Mouse (Mus musculus) CH12.LX (cell line): ENCODE results near the gene Atg101. TPM values are rescaled to one million over a fixed set of nuclear protein-coding genes. Genes with fewer than 3 reads are reported as not detected.

Experiments used
- DNase-seq: peaks from one replicate; pipeline ENCODE4 v3.0.0-alpha.2; 2013; ENCODE audit errors: extremely low read depth
- H3K27ac ChIP-seq: 2 replicates; pipeline ENCODE4 v1.5.1; 2012; ENCODE audit warnings: low read depth, mild to moderate bottlenecking, control low read depth, moderate library complexity; ENCODE audit not compliant: insufficient read depth
- H3K27me3 ChIP-seq: replicated peaks from 2 replicates; pipeline ENCODE3; 2012; ENCODE audit warnings: inconsistent platforms
- H3K36me3 ChIP-seq, 2 experiments: replicated peaks in 1 of 2; 2 replicates each; pipeline versions ENCODE3 to v1.6.1; 2012; ENCODE audit warnings: inconsistent platforms in 1 of 2, low read length in 1 of 2, mild to moderate bottlenecking in 1 of 2, mixed read lengths in 1 of 2, moderate library complexity in 1 of 2; ENCODE audit not compliant: control insufficient read depth in 1 of 2, insufficient read depth in 1 of 2
- H3K4me1 ChIP-seq, 2 experiments: 2 replicates each; pipeline ENCODE4 v1.6.1; 2012; ENCODE audit warnings: inconsistent platforms in 1 of 2, moderate library complexity in 1 of 2; ENCODE audit not compliant: insufficient read depth in 2 of 2, control insufficient read depth in 1 of 2
- H3K4me2 ChIP-seq: 2 replicates; pipeline ENCODE4 v1.6.1; 2012; ENCODE audit warnings: low read depth, mild to moderate bottlenecking, control low read depth; ENCODE audit not compliant: poor library complexity, insufficient read depth, severe bottlenecking
- H3K4me3 ChIP-seq, 3 experiments: fragments of 150-350 bp in 1 of 3; sonication (generic) in 1 of 3; replicated peaks in 1 of 3; 2 replicates each; pipeline versions ENCODE3 to v1.5.1; 2011 to 2012; ENCODE audit warnings: low read depth in 2 of 3, low read length in 2 of 3, mild to moderate bottlenecking in 2 of 3, moderate library complexity in 2 of 3, control low read depth in 1 of 3, improper control_type of control experiment in 1 of 3, inconsistent platforms in 1 of 3, mixed read lengths in 1 of 3; ENCODE audit not compliant: poor library complexity in 1 of 3
- H3K79me2 ChIP-seq: replicated peaks from 2 replicates; pipeline ENCODE4 v1.6.1; 2012; ENCODE audit warnings: mild to moderate bottlenecking, moderate library complexity; ENCODE audit not compliant: control insufficient read depth, poor library complexity, insufficient read depth, severe bottlenecking; ENCODE audit errors: extremely low read depth
- H3K9ac ChIP-seq: 2 replicates; pipeline ENCODE4 v1.6.1; 2012; ENCODE audit warnings: low read depth, mild to moderate bottlenecking, control low read depth, moderate library complexity; ENCODE audit not compliant: insufficient read depth
- H3K9me3 ChIP-seq: replicated peaks from 2 replicates; pipeline ENCODE3; 2012; ENCODE audit warnings: low read length, inconsistent platforms, mixed read lengths
- BHLHE40 ChIP-seq: IDR thresholded peaks from 2 replicates; pipeline ENCODE4 v1.6.1; 2011; ENCODE audit warnings: mild to moderate bottlenecking, low read depth, low read length, improper control_type of control experiment
- CHD2 ChIP-seq: IDR thresholded peaks from 2 replicates; pipeline ENCODE4 v1.6.1; 2011; ENCODE audit warnings: low read length, improper control_type of control experiment
- CTCF ChIP-seq, 2 experiments: IDR thresholded peaks in 1 of 2; conservative IDR thresholded peaks in 1 of 2; 2 replicates each; pipeline ENCODE4 v1.5.1; 2011 to 2012; ENCODE audit warnings: low read depth in 2 of 2, low read length in 2 of 2, improper control_type of control experiment in 1 of 2, inconsistent platforms in 1 of 2, mild to moderate bottlenecking in 1 of 2, moderate library complexity in 1 of 2
- E2F4 ChIP-seq: IDR thresholded peaks from 2 replicates; pipeline ENCODE4 v1.6.1; 2011; ENCODE audit warnings: low read depth, low read length, improper control_type of control experiment; ENCODE audit not compliant: insufficient replicate concordance
- GABPA ChIP-seq: IDR thresholded peaks from 2 replicates; pipeline ENCODE4 v1.6.1; 2012; ENCODE audit warnings: low read depth, low read length, improper control_type of control experiment, inconsistent platforms; ENCODE audit not compliant: insufficient replicate concordance
- IRF4 ChIP-seq: IDR thresholded peaks from 2 replicates; pipeline ENCODE4 v1.6.1; 2014; ENCODE audit warnings: low read depth, mild to moderate bottlenecking, inconsistent platforms, low read length, improper control_type of control experiment
- MXI1 ChIP-seq: IDR thresholded peaks from 2 replicates; pipeline ENCODE4 v1.6.1; 2011; ENCODE audit warnings: mild to moderate bottlenecking, low read depth, low read length, improper control_type of control experiment
- SIN3A ChIP-seq: IDR thresholded peaks from 2 replicates; pipeline ENCODE4 v1.6.1; 2012; ENCODE audit warnings: low read length, improper control_type of control experiment, inconsistent platforms
- SMC3 ChIP-seq: IDR thresholded peaks from 2 replicates; pipeline ENCODE4 v1.6.1; 2011; ENCODE audit warnings: low read depth, low read length, improper control_type of control experiment
- TBP ChIP-seq: conservative IDR thresholded peaks from 2 replicates; pipeline ENCODE4 v1.6.1; 2011; ENCODE audit warnings: low read depth, low read length, improper control_type of control experiment
- TCF12 ChIP-seq: IDR thresholded peaks from 2 replicates; pipeline ENCODE4 v1.6.1; 2014; ENCODE audit warnings: low read depth, mild to moderate bottlenecking, inconsistent platforms, low read length, improper control_type of control experiment
- UBTF ChIP-seq: IDR thresholded peaks from 2 replicates; pipeline ENCODE4 v1.6.1; 2012; ENCODE audit warnings: low read depth, mild to moderate bottlenecking, inconsistent platforms, low read length, improper control_type of control experiment, moderate library complexity
- ZC3H11A ChIP-seq: IDR thresholded peaks from 2 replicates; pipeline ENCODE4 v1.6.1; 2012; ENCODE audit warnings: low read depth, mild to moderate bottlenecking, inconsistent platforms, low read length, improper control_type of control experiment
- ZKSCAN1 ChIP-seq: IDR thresholded peaks from 2 replicates; pipeline ENCODE4 v1.6.1; 2012; ENCODE audit warnings: low read depth, inconsistent platforms, low read length, improper control_type of control experiment, borderline replicate concordance
- ZMIZ1 ChIP-seq: IDR thresholded peaks from 2 replicates; pipeline ENCODE4 v1.6.1; 2012; ENCODE audit warnings: low read depth, mild to moderate bottlenecking, inconsistent platforms, low read length, improper control_type of control experiment
- dilution Hi-C: fragments of 300-500 bp; cut with MboI; formaldehyde crosslinking; loops from 2 replicates; pipeline ENCODE4 v1.14.3; 2020; ENCODE audit warnings: low sequenced_read_pairs; ENCODE audit not compliant: extremely low pct_unique_long_range_greater_than_20kb, extremely low pct_ligation_motif_present
- in situ Hi-C: fragments of 300-500 bp; cut with MboI; formaldehyde crosslinking; loops from 3 replicates; pipeline ENCODE4 v1.14.3; 2019; ENCODE audit warnings: low sequenced_read_pairs, low pct_ligation_motif_present, low pct_unique_long_range_greater_than_20kb, mixed read lengths
- polyA plus RNA-seq: library from polyadenylated mRNA; unstranded; fragments of >175 nt; gene quantifications from 2 replicates; pipeline ENCODE4 v1.2.1, GENCODE M21; 2012; ENCODE audit warnings: low read depth; ENCODE audit not compliant: insufficient read length
- total RNA-seq, 2 experiments: library from RNA; depleted of rRNA; stranded (reverse); fragments of 300-350 nt in 1 of 2; fragments of >200 nt in 1 of 2; gene quantifications; 2 replicates each; pipeline ENCODE4 v1.2.3; 2012 to 2014

Atg101 gene
- total and polyA plus RNA-seq, 3 experiments: 49.1 to 61.3 (median 58.8) TPM

GRCm38 (mm10) chr15:101241236-101241635 lies 42.8 kb upstream of the Atg101 start:
- Histone ChIP-seq H3K27ac (no peak overlapping the region), H3K27me3 (peaks cover 26% of the 10 kb centered on the region), H3K4me1 (peaks cover 0 to 42% of the 10 kb centered on the region in 2 experiments; a peak in 3 of 4 replicates), H3K9ac (no peak overlapping the region), H3K36me3 (no peaks in the 10 kb centered on the region), H3K9me3 (no peaks in the 10 kb centered on the region), H3K4me3 (no peak overlapping the region), H3K79me2 (no peaks in the 10 kb centered on the region), H3K4me2 (peak overlapping the region; percentile 84)
- no peak for DNase-seq
- in situ Hi-C loops (loop anchor here (5.0 kb wide), 1 partner anchor 36 kb away; no protein-coding TSS in a partner anchor), dilution Hi-C loops (no loop called here)
- no peak for TF ChIP-seq ZKSCAN1

GRCm38 (mm10) chr15:101241853-101242252 lies 42.2 kb upstream of the Atg101 start:
- Histone ChIP-seq H3K4me3 (no peak overlapping the region), H3K79me2 (no peaks in the 10 kb centered on the region), H3K4me2 (no peak overlapping the region), H3K27me3 (peaks cover 26% of the 10 kb centered on the region), H3K9ac (no peak overlapping the region), H3K27ac (no peak overlapping the region), H3K9me3 (no peaks in the 10 kb centered on the region), H3K36me3 (no peaks in the 10 kb centered on the region), H3K4me1 (peaks cover 0 to 39% of the 10 kb centered on the region in 2 experiments; a peak in 3 of 4 replicates)
- in situ Hi-C loops: loop anchor here (5.0 kb wide), 1 partner anchor 35 kb away; no protein-coding TSS in a partner anchor
- dilution Hi-C loops: no loop called here
- TF ChIP-seq TCF12 (no peak), SIN3A (no peak), ZC3H11A (no peak), UBTF (no peak), SMC3 (no peak), IRF4 (no peak), CTCF (conservative IDR thresholded peaks at IDR 0.05 in 1 of 2, IDR thresholded peaks at IDR 0.05 in 1 of 2; ENCODE audit: low read depth in 2 of 2, low read length in 2 of 2) (no peak), MXI1 (no peak), GABPA (no peak), ZMIZ1 (no peak), CHD2 (no peak), TBP (no peak), E2F4 (no peak)
- no peak for DNase-seq

- TF ChIP-seq BHLHE40: no peak
- TF ChIP-seq CTCF (conservative IDR thresholded peaks at IDR 0.05 in 1 of 2, IDR thresholded peaks at IDR 0.05 in 1 of 2; ENCODE audit: low read depth in 2 of 2, low read length in 2 of 2): peak in 1 of 2 experiments; percentile 36; a peak in 1 of 4 replicates
- TF ChIP-seq MXI1: no peak
- TF ChIP-seq, all 38 proteins: peak for 1
- Histone ChIP-seq H3K9me3 (no peaks in the 10 kb centered on the region), H3K27me3 (peaks cover 24% of the 10 kb centered on the region), H3K27ac (no peak overlapping the region), H3K79me2 (no peaks in the 10 kb centered on the region), H3K4me2 (no peak overlapping the region), H3K36me3 (no peaks in the 10 kb centered on the region), H3K4me3 (no peak overlapping the region), H3K4me1 (peaks cover 3 to 39% of the 10 kb centered on the region in 2 experiments), H3K9ac (no peak overlapping the region)
- dilution Hi-C loops: no loop called here
- DNase-seq: no peak
- in situ Hi-C loops: loop anchor here (5.0 kb wide), 1 partner anchor 35 kb away; no protein-coding TSS in a partner anchor
Measured at GRCm38 (mm10) chr15:101242645-101243044, 41.4 kb upstream of the Atg101 start.
